Mouse (Mus musculus): ENCODE results near the gene Tcea3.

Tcea3 gene

GRCm38 (mm10) chr4:136238669-136239068 is 8.9 kb upstream of the Tcea3 start:
- in situ Hi-C loops (cut with MboI, MseI): no loop called here

GRCm38 (mm10) chr4:136239111-136239510 is 8.4 kb upstream of the Tcea3 start:
- in situ Hi-C loops (cut with MboI, MseI): no loop called here

- in situ Hi-C loops (cut with MboI, MseI): no loop called here
Observed at GRCm38 (mm10) chr4:136239622-136240021, 7.9 kb upstream of the Tcea3 start.

GRCm38 (mm10) chr4:136240123-136240522 is 7.4 kb upstream of the Tcea3 start:
- in situ Hi-C loops (cut with MboI, MseI): no loop called here

GRCm38 (mm10) chr4:136240955-136241354 is 6.6 kb upstream of the Tcea3 start:
- in situ Hi-C loops (cut with MboI, MseI): no loop called here

GRCm38 (mm10) chr4:136242065-136242703 is 5.3 kb upstream of the Tcea3 start:
- in situ Hi-C loops (cut with MboI, MseI): no loop called here

- in situ Hi-C loops (cut with MboI, MseI): no loop called here
Observed at GRCm38 (mm10) chr4:136242728-136243127, 4.8 kb upstream of the Tcea3 start.

GRCm38 (mm10) chr4:136244208-136244607 is 3.3 kb upstream of the Tcea3 start:
- in situ Hi-C loops (cut with MboI, MseI): no loop called here

GRCm38 (mm10) chr4:136245681-136246080 is 1.8 kb upstream of the Tcea3 start:
- in situ Hi-C loops (cut with MboI, MseI): no loop called here

- in situ Hi-C loops (cut with MboI, MseI): no loop called here
Observed at GRCm38 (mm10) chr4:136246568-136246969, 960 bp upstream of the Tcea3 start.

- in situ Hi-C loops (cut with MboI, MseI): no loop called here
Observed at GRCm38 (mm10) chr4:136247386-136247728, 172 bp upstream of the Tcea3 start.

- in situ Hi-C loops (cut with MboI, MseI): no loop called here
Observed at GRCm38 (mm10) chr4:136248464-136249331, 1.2 kb downstream of the Tcea3 start.

GRCm38 (mm10) chr4:136249332-136249647 is 1.8 kb downstream of the Tcea3 start:
- in situ Hi-C loops (cut with MboI, MseI): no loop called here

GRCm38 (mm10) chr4:136249780-136250179 is 2.3 kb downstream of the Tcea3 start:
- in situ Hi-C loops (cut with MboI, MseI): no loop called here

- in situ Hi-C loops (cut with MboI, MseI): no loop called here
Observed at GRCm38 (mm10) chr4:136255919-136256318, 8.4 kb downstream of the Tcea3 start.

GRCm38 (mm10) chr4:136256696-136257095 is 9.2 kb downstream of the Tcea3 start:
- in situ Hi-C loops (cut with MboI, MseI): no loop called here

- in situ Hi-C loops (cut with MboI, MseI): no loop called here
Observed at GRCm38 (mm10) chr4:136259916-136260315, 12.4 kb downstream of the Tcea3 start.

- in situ Hi-C loops (cut with MboI, MseI): no loop called here
Observed at GRCm38 (mm10) chr4:136260491-136261180, 13.1 kb downstream of the Tcea3 start.

GRCm38 (mm10) chr4:136261912-136262311 is 14.4 kb downstream of the Tcea3 start:
- in situ Hi-C loops (cut with MboI, MseI): no loop called here

- in situ Hi-C loops (cut with MboI, MseI): no loop called here
Observed at GRCm38 (mm10) chr4:136263555-136263954, 16.0 kb downstream of the Tcea3 start.

- in situ Hi-C loops (cut with MboI, MseI): no loop called here
Observed at GRCm38 (mm10) chr4:136266716-136267343, 19.3 kb downstream of the Tcea3 start.

GRCm38 (mm10) chr4:136268912-136269311 is 21.4 kb downstream of the Tcea3 start:
- in situ Hi-C loops (cut with MboI, MseI): no loop called here
